Mouse (Mus musculus): ENCODE results near the gene Gfod2.

Gene Gfod2

GRCm38 (mm10) chr8:105704146-105704812 is 54.2 kb downstream of the Gfod2 start:
- DNase-seq (ENCODE audit: low spot score in 2 of 2) = no peak

GRCm38 (mm10) chr8:105702731-105703415 is 55.6 kb downstream of the Gfod2 start:
- no peak for DNase-seq (ENCODE audit: low spot score in 2 of 2)

GRCm38 (mm10) chr8:105702001-105702401 is 56.5 kb downstream of the Gfod2 start:
- DNase-seq (ENCODE audit: low spot score in 2 of 2) = no peak

GRCm38 (mm10) chr8:105700966-105701824 is 57.3 kb downstream of the Gfod2 start, which contains the start of the genes Acd and Pard6a:
Gene Acd, minus strand, starts transcription at chr8:105701102.
Gene Pard6a, plus strand, starts transcription at chr8:105701148.
- peak; percentile 94 to 95 for DNase-seq (ENCODE audit: low spot score in 2 of 2)

DNA sequence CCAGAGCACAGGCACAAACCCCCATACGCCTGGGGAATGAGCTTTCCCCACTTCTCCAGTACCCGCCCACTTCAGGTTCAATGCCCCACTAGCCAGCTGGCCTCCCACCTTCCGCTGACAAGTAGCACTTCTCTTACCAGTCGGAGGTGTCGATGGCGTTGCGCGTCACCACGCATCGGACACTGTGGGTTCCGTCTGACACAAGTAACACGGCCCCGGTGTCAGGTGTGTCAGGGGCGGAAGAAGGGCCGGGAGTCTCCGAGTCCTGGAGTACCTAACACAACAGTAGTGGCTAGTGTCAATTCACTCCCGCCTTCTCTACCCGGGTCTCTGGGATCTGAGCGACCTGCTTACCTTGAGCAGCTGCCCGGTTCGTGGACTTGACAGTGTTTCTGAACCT is 57.9 kb downstream of the Gfod2 start:
- DNase-seq (ENCODE audit: low spot score in 2 of 2) = no peak

GRCm38 (mm10) chr8:105699488-105700215 is 58.8 kb downstream of the Gfod2 start:
- no peak for DNase-seq (ENCODE audit: low spot score in 2 of 2)

GRCm38 (mm10) chr8:105698734-105699133 is 59.7 kb downstream of the Gfod2 start:
- DNase-seq (ENCODE audit: low spot score in 2 of 2) = no peak

DNA sequence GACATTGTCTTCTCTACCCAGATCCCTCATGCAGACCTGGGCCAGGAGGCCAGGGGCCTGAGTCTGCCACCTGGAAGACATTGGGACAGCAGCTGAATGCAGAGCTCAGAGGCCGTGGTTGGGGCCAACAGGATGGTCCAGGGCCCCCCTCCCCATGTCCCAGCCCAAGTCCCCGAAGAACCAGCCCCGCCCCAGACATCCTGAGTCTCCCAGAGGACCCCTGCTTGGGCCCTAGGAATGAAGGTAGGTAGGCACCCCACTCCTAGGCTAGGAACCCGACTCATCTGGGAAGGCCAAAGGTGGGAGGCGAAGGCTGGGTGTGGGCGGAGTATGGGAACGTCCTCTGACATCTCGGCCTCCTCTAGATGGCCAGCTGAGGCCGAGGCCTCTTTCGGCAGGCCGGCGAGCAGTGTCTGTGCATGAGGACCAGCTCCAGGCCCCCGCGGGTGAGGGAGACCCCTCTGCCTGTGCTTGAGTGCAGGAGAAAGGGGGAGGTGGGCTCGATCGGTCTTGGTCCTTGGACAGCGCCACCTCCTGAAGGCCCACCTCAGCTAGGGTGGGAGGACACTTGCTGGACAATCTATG is 61.2 kb downstream of the Gfod2 start:
- no peak for DNase-seq (ENCODE audit: low spot score in 2 of 2)

GRCm38 (mm10) chr8:105695080-105695780 is 63.2 kb downstream of the Gfod2 start:
- no peak for DNase-seq (ENCODE audit: low spot score in 2 of 2)

GRCm38 (mm10) chr8:105694051-105694799 is 64.2 kb downstream of the Gfod2 start:
- DNase-seq (ENCODE audit: low spot score in 2 of 2) = no peak

DNA sequence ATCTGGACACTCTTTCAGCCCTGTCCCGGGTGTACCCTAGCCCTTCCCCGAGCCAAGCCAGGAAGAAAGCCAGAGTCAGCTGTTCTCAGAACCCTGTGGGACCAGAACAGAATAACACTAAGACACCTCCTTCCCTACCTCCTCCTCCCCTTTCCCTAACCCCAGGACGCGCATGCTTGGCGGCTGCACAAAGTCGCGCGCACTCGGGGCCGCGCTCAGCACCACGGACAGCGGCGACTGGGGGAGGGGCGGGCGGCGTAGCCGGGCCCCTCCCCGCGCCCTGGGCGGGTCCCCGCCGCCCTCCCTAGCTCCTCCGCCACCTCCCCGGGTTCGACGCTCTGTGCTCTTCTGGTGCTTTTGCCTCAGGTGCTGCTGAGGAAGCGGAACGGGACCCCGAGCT is 64.8 kb downstream of the Gfod2 start:
- DNase-seq (ENCODE audit: low spot score in 2 of 2) = peak in 1 of 2 experiments; percentile 39

- no peak for DNase-seq (ENCODE audit: low spot score in 2 of 2)
These were observed 65.8 kb downstream of the Gfod2 start for GRCm38 (mm10) chr8:105692449-105693182.

GRCm38 (mm10) chr8:105690978-105691377 is 67.5 kb downstream of the Gfod2 start:
- DNase-seq (ENCODE audit: low spot score in 2 of 2) = no peak

GRCm38 (mm10) chr8:105689983-105690360 is 68.5 kb downstream of the Gfod2 start:
- no peak for DNase-seq (ENCODE audit: low spot score in 2 of 2)

GRCm38 (mm10) chr8:105689256-105689982 is 69.0 kb downstream of the Gfod2 start:
- DNase-seq (ENCODE audit: low spot score in 2 of 2) = no peak

DNA sequence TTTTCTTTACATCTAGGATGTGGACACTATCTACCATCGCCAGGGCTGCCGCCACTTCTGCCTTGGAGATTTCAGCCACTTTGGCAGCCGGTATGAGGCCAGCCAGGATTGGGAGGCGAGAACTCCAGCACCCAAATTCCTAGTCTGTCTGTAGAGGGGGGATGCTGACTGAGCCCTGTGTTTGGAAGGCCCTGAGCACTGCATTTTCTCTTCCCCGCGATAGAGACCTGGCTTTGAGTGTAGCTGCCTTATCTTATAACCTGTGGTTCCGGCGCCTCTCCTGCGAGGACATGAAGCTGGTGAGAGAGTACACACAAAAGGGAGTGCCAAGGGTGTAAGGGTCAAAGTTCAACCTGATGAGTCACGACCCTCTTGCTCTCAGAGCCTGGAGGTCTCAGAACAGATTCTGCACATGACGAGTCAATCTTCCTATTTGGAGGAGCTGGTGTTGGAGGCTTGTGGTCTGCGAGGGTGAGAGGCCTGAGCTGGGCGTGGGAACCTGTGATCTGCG is 70.2 kb downstream of the Gfod2 start:
- no peak for DNase-seq (ENCODE audit: low spot score in 2 of 2)

- DNase-seq (ENCODE audit: low spot score in 2 of 2) = no peak
These were observed 71.0 kb downstream of the Gfod2 start for GRCm38 (mm10) chr8:105687512-105687911.

DNA sequence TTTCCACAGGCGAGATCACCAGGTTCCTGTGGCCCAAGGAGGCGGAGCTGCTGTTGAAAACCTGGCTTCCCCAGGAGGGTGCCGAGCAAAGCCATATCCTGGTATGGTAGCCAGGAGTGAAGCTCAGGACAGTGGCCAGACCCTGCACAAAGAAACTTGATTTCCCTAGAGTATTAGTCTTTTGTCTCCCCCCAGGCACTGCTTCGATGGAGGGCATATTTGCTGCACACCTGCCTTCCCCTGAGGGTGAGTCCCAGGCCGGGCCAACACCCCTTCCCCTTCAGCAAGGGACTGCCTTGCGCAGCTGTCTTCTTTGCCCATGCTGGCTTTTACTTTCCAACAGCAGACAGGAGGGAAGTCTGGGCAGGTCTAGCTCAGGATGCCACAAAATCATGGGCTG is 71.9 kb downstream of the Gfod2 start:
- DNase-seq (ENCODE audit: low spot score in 2 of 2) = no peak
